Mouse (Mus musculus): ENCODE results near the gene Vmn2r111. TPM values are rescaled to one million over a fixed set of nuclear protein-coding genes. Genes with fewer than 3 reads are reported as not detected.
"Not testable (repeated sequence)": the region's sequence is repeated elsewhere in the genome, so short reads cannot be mapped to it uniquely, and the experiment has no call there.

The Vmn2r111 gene
- total RNA-seq (2021): not detected
- long read RNA-seq, experiment 1: 0 reads
- long read RNA-seq, experiment 2: 0 reads

GRCm38 (mm10) chr17:22573382-22573781 is at the start of gene Vmn2r111:
Gene Vmn2r111 (minus strand): TSS chr17:22573482.
- not testable (repeated sequence) for DNase-seq (ENCODE audit: low spot score in 2 of 2); H3K4me3 ChIP-seq

GRCm38 (mm10) chr17:22600651-22601050 is 27.4 kb upstream of the Vmn2r111 start, which contains the start of gene Vmn2r112:
Gene Vmn2r112 (plus strand): TSS chr17:22600951.
- not testable (repeated sequence) for H3K27ac ChIP-seq; H3K4me3 ChIP-seq; DNase-seq (ENCODE audit: low spot score in 2 of 2)

More at GRCm38 (mm10) chr17:22573382-22573781, at the start of gene Vmn2r111:
- not testable (repeated sequence) for H3K27ac ChIP-seq

- H3K4me3 ChIP-seq; DNase-seq (ENCODE audit: low spot score in 2 of 2); H3K27ac ChIP-seq: not testable (repeated sequence)
Observed at GRCm38 (mm10) chr17:22520467-22520866, 52.8 kb downstream of the Vmn2r111 start.

GRCm38 (mm10) chr17:22520037-22520436 is 53.2 kb downstream of the Vmn2r111 start:
- not testable (repeated sequence) for H3K27ac ChIP-seq; DNase-seq (ENCODE audit: low spot score in 2 of 2); H3K4me3 ChIP-seq

GRCm38 (mm10) chr17:22497120-22497519 is 76.2 kb downstream of the Vmn2r111 start:
- Histone ChIP-seq H3K27ac (no peak overlapping the region), H3K4me3 (no peak overlapping the region)
- TF ChIP-seq CTCF (conservative IDR thresholded peaks at IDR 0.05): no peak
- no peak for DNase-seq (ENCODE audit: low spot score in 2 of 2)

Other genes with a start within 250 kb of the Vmn2r111 start
- 10 to 100 TPM in 1 of 2 experiments, 1 to 10 TPM in 1; 9.8 to 10.3 TPM for gene Zfp944, start 212.1 kb downstream of the Vmn2r111 start, total RNA-seq (2021)
- 10 to 100 TPM; 11.5 to 12.1 TPM for gene Zfp758, start 212.0 kb downstream of the Vmn2r111 start, total RNA-seq (2021)
- gene Zfp946, start 149.3 kb downstream of the Vmn2r111 start, total RNA-seq (2021): 10 to 100 TPM; 11.3 to 12.1 TPM
- not detected for gene Vmn2r112, start 27.5 kb upstream of the Vmn2r111 start, total RNA-seq (2021)